Comparison of ENCODE assay signal across 12 mouse cellular contexts in genomic region chr10:39246984-39247383, GRCm38 (mm10).
"Had no signal": no experiment of that assay in that cellular context is flagged by ENCODE, and none has a peak within 500 bp of the region (broad histone marks: within the 10 kb centered on the region; RNA-seq: fewer than 3 reads in every experiment).

No protein-coding gene starts in this region.

- ATAC-seq: intestine, postnatal 0 days; midbrain, embryonic 13.5 days had no signal

- H3K27ac ChIP-seq: liver, embryonic 14.5 days; midbrain, embryonic 13.5 days; neural tube, embryonic 15.5 days; stomach, postnatal 0 days had no signal

- H3K4me1 ChIP-seq: midbrain, embryonic 13.5 days; neural tube, embryonic 15.5 days had no signal

- DNase-seq: kidney, adult 8-10 months; kidney, postnatal 4 days; lung, adult 18-20 months; right cerebral cortex, adult 18-20 months; right cerebral cortex, postnatal 25 days; thymus, postnatal 14 days had no signal

- H3K36me3 ChIP-seq: limb, embryonic 15.5 days; midbrain, embryonic 13.5 days; neural tube, embryonic 15.5 days had no signal

- H3K9me3 ChIP-seq: limb, embryonic 15.5 days; midbrain, embryonic 13.5 days; neural tube, embryonic 15.5 days had no signal

- H3K4me3 ChIP-seq: limb, embryonic 15.5 days; midbrain, embryonic 13.5 days; neural tube, embryonic 15.5 days had no signal

- H3K27me3 ChIP-seq: limb, embryonic 15.5 days; midbrain, embryonic 13.5 days; neural tube, embryonic 15.5 days had no signal
